Mouse (Mus musculus) G1E-ER4 (cell line): ENCODE measurements around the gene Tubgcp2. TPM values are rescaled to one million over a fixed set of nuclear protein-coding genes. Genes with fewer than 3 reads are reported as not detected.

Source experiments
- GATA1 ChIP-seq: IDR thresholded peaks from one replicate; pipeline ENCODE4 v1.8.0; 2012; ENCODE audit warnings: low read length, inconsistent platforms
- polyA plus RNA-seq: library from polyadenylated mRNA; stranded (reverse); fragments of >175 nt; gene quantifications from 2 replicates; pipeline ENCODE4 v1.2.3, GENCODE M21; 2012

The Tubgcp2 gene
- polyA plus RNA-seq, 1 experiment = 6.8 TPM

DNA sequence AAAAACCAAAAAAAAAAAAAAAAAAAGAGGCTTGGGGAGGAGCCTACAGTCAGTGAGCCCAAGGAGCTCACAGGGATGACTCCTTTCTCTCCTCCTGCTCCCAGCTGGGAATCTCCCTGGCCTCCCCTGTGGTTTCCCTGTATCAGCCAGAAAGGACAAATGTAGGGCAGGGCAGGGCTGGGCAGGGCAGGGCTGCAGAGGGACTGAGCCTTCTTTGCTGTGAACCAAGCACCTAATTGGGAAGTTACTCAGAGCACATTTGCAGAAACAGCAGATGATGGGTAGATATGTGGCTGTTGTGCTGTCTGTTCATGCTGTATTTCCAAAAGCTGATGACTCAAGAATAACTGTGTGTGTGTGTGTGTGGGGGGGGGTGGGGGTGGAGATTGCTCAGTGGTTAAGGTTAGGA, 63.5 kb downstream of the Tubgcp2 start:
- no peak for TF ChIP-seq GATA1

DNA sequence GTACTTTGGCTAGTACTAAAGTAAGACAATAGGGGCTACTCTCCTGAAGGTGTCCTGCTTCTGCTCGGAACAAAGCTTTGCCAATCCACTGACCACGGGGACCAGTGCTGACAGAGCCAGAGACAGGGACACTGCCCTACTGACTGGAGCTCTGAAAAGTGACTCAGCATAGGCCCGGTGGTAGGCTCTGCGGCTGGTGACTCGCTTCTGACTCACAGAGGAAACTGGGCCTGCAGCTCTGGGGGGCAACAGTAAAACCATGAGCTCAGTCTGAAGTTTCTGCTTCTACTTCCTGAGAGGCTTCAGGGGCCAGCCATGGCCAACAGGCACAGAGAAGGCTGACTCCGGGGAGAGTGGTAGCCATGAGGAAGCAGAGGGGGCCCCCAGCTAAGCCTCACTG, 65.0 kb downstream of the Tubgcp2 start:
- TF ChIP-seq GATA1 = no peak

DNA sequence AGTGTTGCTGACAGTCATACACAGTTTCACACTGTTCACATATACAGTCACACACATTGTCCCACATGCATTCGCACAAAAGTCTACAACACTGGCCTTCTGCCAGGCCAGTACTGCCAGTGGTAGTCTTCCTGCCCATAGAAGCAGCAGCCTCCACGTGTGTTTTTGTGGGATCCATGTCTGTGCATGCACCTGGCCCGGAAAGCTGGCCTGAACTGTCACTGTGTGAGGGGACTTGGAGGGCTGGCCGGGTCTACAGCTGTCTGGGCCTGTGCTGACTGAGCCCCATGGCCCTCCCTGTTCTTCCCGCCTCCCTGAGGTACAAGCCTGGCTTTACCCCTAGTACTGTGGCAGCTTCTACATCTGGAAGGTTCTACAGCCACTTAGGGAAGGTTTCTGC, 65.5 kb downstream of the Tubgcp2 start:
- no peak for TF ChIP-seq GATA1

DNA sequence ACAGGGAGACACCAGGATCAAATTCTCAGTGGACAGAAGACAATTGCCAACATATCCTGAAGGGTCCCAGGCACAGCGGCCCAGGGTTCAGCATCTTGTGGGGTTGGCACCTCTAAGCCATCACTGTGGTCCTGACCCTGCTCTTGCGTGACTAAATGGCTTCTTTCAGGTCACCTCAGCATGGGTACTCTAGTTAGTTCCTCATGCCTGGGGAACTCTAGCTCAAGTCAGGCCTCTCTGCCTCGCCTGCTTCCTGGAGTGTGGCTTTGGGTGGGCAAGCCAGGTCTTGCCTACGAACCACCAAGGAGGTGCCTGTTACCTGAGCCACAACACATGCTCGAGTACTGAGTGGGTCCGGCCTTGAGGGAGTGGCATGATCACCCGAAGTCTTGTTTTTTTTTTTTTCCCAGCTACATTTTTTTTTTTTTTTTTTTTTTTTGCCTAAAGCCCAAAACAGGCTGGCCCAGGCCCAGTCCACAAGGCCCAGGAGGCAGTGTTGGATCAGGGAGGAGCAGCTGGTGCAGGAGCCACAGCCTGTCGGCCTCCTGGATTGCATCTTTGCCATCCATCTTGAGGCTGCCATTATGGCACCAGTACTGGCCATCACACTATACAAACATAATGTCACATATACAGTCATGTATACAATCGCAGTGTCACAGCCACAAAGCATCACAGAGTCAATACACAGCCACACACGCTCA, 66.1 kb downstream of the Tubgcp2 start:
- TF ChIP-seq GATA1 = no peak

DNA sequence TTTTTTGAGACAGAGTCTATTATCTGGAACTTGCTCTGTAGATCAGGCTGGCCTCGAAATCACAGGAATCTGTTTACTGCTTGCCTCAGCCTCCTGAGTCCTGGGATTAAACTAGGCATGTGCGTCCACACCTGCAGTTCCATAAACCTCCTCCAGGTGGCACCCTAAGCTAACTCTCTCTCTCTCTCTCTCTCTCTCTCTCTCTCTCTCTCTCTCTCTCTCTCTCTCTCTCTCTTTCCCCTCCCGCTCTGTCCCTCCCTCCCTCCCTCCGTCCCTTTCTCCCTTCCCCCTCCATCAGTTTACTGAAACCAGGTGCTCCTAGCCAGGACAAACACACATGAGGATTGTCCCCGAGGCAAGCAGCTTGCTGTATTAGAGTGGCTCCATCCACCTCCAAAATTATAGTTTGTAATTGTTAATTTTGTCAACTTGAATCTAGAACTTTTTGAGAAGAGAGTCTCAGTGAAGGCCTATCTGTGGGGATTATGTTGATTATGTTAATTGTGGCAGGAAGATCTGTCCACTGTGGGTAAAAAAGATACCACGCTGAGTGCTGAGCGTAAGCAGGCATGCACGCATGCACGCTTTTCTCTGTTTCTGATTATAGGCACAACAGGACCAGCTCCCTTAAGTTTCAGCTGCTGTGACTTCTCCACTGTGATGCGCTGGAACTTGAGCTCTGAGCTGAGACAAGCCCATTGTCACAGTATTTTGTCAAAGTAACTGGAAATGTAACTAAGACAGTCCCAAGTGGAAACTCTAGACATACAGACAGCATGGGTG, 66.9 kb downstream of the Tubgcp2 start:
- TF ChIP-seq GATA1 = no peak

DNA sequence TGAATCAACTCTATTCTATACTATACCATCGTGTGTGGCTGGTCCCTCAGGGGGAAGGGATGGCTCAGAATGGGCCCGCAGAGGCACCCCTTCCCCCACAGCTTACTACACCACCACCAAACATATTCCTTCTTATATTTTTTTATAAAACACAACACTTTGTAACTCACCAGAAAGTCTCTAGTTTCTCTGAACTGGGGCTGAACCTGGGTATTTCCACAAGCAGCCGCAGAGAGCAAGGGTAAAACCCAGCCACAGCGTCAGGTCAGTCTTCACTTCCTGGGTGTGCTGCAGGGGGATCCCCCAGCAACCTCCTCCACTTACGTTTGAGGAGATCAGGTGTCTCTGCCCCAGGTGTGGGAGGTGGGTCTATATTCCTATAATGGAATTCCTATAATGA, 68.0 kb downstream of the Tubgcp2 start:
- TF ChIP-seq GATA1 = no peak

DNA sequence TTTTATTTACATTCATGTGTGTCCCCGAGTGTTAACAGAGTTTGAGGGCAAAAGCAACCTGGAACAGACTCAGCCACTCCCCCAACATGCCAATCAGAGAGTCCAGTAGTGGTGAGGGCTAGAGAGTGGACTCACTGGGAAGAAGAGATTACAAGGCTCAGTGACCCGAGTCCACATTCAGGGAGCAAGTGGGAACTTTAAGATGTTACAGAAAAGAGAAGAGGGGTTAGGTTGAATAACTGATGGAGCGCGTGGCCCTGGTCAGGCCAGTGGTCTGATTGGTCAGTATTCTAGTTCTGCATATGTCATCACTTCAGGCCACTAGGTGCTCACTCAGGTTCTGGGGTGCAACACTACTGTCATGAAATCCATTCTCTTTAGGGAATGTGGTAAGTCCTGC, 69.3 kb downstream of the Tubgcp2 start:
- TF ChIP-seq GATA1 = no peak

DNA sequence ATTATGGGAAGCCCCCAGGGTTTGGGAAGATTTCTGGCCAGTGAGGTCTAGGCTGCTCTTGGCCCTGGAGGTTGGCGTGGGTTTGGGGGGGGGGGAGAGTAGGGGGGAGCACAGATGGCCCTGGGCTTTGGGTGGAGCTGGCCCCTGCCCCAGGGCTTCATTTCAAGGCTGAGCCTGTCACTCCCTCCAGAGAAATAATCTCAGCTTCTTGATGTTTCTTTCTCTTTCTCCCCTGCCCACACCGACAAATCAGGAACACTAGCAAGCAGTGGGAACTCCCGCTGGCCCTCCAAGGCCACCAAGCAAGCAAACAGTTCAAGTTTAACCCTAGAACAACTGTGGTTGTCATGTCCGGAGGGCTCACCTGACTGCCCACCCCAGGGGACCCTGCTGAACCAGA, 72.7 kb downstream of the Tubgcp2 start:
- no peak for TF ChIP-seq GATA1

DNA sequence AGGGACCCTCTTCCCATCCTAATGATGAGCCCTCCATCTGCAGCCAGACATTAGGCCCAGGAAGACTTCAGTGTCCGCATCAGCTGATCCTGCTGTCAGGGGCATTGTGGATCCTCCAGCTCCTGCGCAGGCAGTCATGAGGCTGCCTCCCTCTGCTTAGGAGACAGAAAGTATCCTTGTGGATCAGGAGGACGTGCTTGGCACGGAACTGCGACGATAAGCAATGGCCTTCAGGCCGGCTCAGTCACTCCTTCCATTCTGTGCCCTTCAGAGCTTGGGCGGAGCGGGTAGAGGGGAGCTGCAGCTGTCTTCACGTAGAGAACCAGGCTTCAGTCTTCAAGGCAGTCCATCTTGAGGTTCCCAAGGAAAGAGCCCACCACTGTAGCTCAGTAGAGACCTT, 75.3 kb downstream of the Tubgcp2 start:
- TF ChIP-seq GATA1 = no peak

DNA sequence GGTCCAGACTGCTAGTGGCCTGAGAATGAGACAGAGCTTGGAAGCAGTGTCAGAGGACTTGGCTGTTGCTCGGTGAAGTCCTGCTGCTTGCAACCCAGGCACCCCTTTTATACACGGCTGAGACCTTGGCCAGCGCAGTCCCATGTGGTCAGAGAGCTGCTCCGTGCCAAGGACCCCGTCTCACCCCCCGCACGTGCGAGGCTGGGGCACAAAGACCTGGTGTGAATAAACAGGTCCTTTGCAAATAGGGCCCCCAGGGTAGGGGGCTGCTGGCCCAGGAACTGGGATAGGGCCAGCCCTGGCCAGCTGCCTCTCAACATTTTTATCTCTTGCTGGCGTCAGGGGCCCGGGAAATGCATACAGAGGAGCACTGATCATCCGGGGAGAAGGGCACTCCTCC, 78.5 kb downstream of the Tubgcp2 start:
- no peak for TF ChIP-seq GATA1

DNA sequence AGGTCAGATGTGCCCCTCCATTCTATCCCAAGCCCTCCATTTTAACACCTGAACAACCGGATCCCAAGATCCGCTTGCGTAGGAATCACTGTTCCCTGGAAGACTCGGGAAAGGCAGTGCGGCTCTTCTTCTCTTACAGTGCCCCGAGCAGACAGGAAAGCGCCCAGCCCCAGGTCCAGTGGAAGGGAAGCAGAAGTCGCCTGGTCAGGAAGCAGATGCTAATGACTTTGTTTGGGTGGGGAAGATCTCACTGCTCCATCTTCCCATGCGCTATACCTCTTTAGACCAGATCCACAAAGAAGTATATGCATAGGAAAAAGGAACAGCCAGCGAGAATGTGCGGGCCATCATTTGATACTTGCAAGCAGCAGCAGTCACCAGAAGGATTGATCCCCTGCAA, 79.0 kb downstream of the Tubgcp2 start:
- no peak for TF ChIP-seq GATA1

DNA sequence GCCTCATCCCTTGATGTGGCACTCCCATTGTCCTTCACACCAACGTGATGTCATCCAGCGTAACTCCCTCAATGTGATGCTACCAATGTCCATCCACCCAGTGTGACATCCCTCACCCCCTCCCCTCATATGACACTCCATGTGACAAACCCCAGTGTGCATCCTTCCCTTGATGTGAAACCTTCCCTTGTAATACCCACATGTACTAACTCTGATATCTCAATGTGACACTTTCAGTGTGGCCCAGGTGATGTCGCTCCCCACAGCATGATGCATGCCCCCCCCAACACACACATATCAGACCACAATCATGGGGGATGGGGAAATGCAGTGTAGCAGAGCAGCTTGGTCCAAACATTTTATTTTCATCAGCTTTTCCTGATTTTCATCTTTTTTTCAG, 79.8 kb downstream of the Tubgcp2 start:
- TF ChIP-seq GATA1 = no peak

DNA sequence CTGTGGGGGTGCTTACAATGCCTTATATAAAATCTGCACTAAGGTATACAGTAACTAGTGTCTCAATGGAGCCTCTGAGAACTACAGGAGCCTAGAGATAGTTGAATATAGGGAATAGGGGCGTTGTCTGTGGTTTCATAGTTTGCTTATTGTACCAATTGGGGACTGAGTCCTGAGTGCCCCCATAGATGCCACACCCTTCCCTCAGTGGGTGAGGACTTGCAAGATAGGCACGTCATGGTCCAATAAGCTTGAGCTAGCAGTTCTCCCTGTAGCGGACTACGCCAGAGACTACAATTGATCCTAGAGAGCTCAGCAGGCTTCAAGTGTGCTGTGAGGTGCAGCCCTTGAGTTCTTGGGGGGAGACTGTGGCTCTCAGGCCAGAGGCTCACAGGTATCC, 81.0 kb downstream of the Tubgcp2 start:
- TF ChIP-seq GATA1 = no peak

DNA sequence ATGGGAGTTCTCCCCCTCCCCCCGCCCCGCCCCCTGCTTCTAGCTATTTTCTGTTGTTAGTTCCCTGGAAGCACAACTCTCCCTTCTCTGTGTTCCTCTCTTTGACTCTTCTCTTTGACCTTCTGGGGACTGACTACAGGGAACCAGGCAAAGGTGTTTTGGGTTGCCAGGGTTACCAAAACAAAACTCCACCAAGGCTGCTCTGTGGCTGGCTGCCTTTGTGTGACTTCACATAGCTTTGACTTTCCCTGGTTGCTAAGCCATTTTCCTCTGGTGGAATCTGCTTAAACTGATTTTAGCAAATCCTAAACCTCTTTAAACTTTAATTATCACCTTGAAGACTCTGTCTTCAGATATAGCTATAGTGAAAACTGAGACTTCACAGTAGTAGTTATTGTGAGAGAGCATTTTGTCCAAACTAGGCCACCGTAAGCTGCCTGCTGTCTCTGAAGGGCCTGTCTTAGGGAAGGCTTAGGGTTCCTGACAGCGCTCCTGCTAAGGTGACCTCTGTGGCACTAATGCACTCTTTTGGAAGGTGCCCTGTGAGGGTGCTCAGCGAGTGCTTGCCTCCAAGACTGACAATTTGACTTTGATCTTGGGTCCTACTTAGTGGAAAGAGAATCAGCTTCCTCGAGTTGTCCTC, 84.4 kb downstream of the Tubgcp2 start:
- TF ChIP-seq GATA1 = no peak

DNA sequence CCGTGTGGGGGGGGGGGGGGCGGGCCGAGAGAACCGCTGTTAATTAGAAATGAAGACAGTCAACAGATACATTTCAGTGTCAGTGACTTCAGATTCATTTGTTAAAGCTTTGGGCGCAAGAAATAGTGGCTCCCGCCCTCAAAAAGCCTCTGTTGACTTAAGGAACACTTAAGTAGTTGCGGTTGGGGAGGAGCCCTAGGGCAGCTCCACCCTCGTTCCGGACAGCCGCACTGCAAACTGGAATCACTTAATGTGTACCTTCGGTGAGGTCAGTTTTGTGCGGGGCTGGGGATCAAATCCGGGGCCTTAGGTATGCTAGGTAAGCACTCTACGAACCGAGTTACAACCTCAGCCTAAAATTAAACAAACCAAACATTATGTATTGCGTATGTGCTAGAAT, 85.4 kb downstream of the Tubgcp2 start:
- no peak for TF ChIP-seq GATA1

DNA sequence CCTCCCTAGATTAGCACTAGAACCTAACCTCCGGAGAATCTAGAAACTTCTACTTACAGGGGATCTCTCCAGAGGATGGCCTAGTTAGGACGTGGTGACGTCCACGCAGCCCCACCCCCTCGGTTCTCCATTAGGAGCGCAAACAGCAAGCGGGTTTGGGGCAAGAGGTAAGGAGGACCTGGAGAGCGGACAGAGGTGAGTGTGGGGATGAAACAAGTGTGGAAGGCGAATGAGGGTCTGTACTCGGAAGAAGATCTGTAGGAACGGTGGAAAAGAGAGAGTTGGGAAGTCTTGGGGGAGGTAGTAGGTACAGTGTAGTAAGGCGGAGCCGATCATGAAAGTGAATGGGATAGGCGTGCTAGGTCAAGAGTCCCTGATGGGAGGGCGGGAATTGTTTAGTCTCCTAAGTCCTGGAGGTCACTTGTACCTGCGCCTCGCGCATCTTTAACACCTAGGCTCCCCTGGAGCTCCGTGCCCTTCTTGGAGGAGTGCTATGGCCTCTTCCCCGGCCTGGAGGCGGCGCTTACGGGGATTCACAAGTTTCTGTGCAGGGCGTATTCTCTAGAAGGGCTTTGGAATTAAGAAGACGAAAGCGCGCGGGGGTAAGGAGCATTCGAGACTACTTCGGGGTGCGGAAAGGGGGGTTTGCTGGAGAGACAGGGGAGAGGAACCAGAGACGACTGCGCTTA, 86.0 kb downstream of the Tubgcp2 start:
- no peak for TF ChIP-seq GATA1
